Mouse (Mus musculus): ENCODE data around the gene Gna12.

Gna12 gene

DNA sequence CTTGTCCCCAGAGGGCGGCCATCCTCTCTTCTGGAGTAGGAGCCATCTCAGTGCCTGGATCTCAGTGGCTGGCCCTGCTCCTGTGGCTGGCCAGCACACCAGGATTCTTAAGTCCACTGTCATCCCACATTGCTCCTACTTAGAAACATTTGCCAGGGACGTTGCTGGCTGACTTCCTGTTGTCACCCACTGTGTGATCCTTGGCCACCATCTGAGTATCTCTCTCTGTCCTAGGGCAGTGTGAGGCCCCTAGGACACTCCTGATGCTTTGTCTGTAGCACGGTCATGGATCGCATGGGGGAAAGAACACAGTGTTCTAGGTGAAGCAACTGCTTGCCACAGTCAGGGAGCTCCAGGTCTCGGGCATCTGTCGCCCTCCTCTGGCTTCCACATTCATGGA lies 119.9 kb downstream of the Gna12 start:
- DNase-seq (ENCODE audit: low spot score in 2 of 2), result no peak
